Mouse (Mus musculus): ENCODE data around the gene Sbsn.

Sbsn gene

GRCm38 (mm10) chr7:30757001-30757400, 5.7 kb downstream of the Sbsn start:
- DNase-seq (ENCODE audit: low read depth, low spot score) = no peak

GRCm38 (mm10) chr7:30758853-30759252, 7.6 kb downstream of the Sbsn start:
- DNase-seq (ENCODE audit: low read depth, low spot score) = no peak

- DNase-seq (ENCODE audit: low read depth, low spot score) = no peak
Measured at GRCm38 (mm10) chr7:30761769-30762352, 10.6 kb downstream of the Sbsn start.

- no peak for DNase-seq (ENCODE audit: low read depth, low spot score)
Measured at GRCm38 (mm10) chr7:30763456-30763855, 12.2 kb downstream of the Sbsn start, which contains the start of gene Dmkn. TSS of gene Dmkn (plus strand) at chr7:30763756.

- DNase-seq (ENCODE audit: low read depth, low spot score) = no peak
Measured at GRCm38 (mm10) chr7:30765173-30765572, 13.9 kb downstream of the Sbsn start.

GRCm38 (mm10) chr7:30766408-30766807, 15.1 kb downstream of the Sbsn start:
- no peak for DNase-seq (ENCODE audit: low read depth, low spot score)

- no peak for DNase-seq (ENCODE audit: low read depth, low spot score)
Measured at GRCm38 (mm10) chr7:30769236-30769635, 18.0 kb downstream of the Sbsn start.

- no peak for DNase-seq (ENCODE audit: low read depth, low spot score)
Measured at GRCm38 (mm10) chr7:30776104-30776503, 24.8 kb downstream of the Sbsn start.

GRCm38 (mm10) chr7:30777081-30777579, 25.9 kb downstream of the Sbsn start:
- no peak for DNase-seq (ENCODE audit: low read depth, low spot score)

- no peak for DNase-seq (ENCODE audit: low read depth, low spot score)
Measured at GRCm38 (mm10) chr7:30777911-30778310, 26.6 kb downstream of the Sbsn start.

- no peak for DNase-seq (ENCODE audit: low read depth, low spot score)
Measured at GRCm38 (mm10) chr7:30781792-30782191, 30.5 kb downstream of the Sbsn start.

- DNase-seq (ENCODE audit: low read depth, low spot score) = no peak
Measured at GRCm38 (mm10) chr7:30782658-30783057, 31.4 kb downstream of the Sbsn start.

- DNase-seq (ENCODE audit: low read depth, low spot score) = no peak
Measured at GRCm38 (mm10) chr7:30785154-30785553, 33.9 kb downstream of the Sbsn start.

- DNase-seq (ENCODE audit: low read depth, low spot score) = peak; percentile 33
Measured at GRCm38 (mm10) chr7:30785721-30786546, 34.7 kb downstream of the Sbsn start.

GRCm38 (mm10) chr7:30787377-30788022, 36.2 kb downstream of the Sbsn start, which contains the start of gene Krtdap:
TSS of gene Krtdap (plus strand) at chr7:30787896.
- no peak for DNase-seq (ENCODE audit: low read depth, low spot score)

GRCm38 (mm10) chr7:30790141-30790540, 38.9 kb downstream of the Sbsn start:
- DNase-seq (ENCODE audit: low read depth, low spot score) = peak; percentile 19

- peak; percentile 32 for DNase-seq (ENCODE audit: low read depth, low spot score)
Measured at GRCm38 (mm10) chr7:30791921-30792320, 40.6 kb downstream of the Sbsn start.

GRCm38 (mm10) chr7:30794921-30795320, 43.6 kb downstream of the Sbsn start:
- DNase-seq (ENCODE audit: low read depth, low spot score) = no peak

- DNase-seq (ENCODE audit: low read depth, low spot score) = peak; percentile 87
Measured at GRCm38 (mm10) chr7:30796790-30797189, 45.5 kb downstream of the Sbsn start.

- DNase-seq (ENCODE audit: low read depth, low spot score) = no peak
Measured at GRCm38 (mm10) chr7:30800653-30801052, 49.4 kb downstream of the Sbsn start.

- DNase-seq (ENCODE audit: low read depth, low spot score) = no peak
Measured at GRCm38 (mm10) chr7:30803256-30803655, 52.0 kb downstream of the Sbsn start.

- DNase-seq (ENCODE audit: low read depth, low spot score) = no peak
Measured at GRCm38 (mm10) chr7:30804026-30804715, 52.9 kb downstream of the Sbsn start.

Measured in telencephalon, adult 2 months (tissue).